Mouse (Mus musculus): ENCODE results near the gene Trim38.

GRCm38 (mm10) chr13:23744421-23745380 is 25.0 kb upstream of the Trim38 start:
- TF ChIP-seq CTCF (IDR thresholded peaks at IDR 0.05; ENCODE audit: insufficient read depth, low read length) (no peak), POLR2A (IDR thresholded peaks at IDR 0.05; ENCODE audit: borderline replicate concordance, extremely low read depth, low read depth, low read length) (no peak)
